Mouse (Mus musculus) myocyte (in vitro differentiated cells): ENCODE data around the gene Rab5c. TPM values are rescaled to one million over a fixed set of nuclear protein-coding genes. Genes with fewer than 3 reads are reported as not detected.

Experiments
- H3K27me3 ChIP-seq: one replicate; pipeline ENCODE4 v1.6.1; 2011; ENCODE audit not compliant: control insufficient read depth, insufficient read depth, insufficient read length
- H3K36me3 ChIP-seq: one replicate; pipeline ENCODE4 v1.6.1; 2011; ENCODE audit not compliant: control insufficient read depth, insufficient read depth
- H3K4me2 ChIP-seq: one replicate; pipeline ENCODE4 v1.6.1; 2011; ENCODE audit warnings: low read depth, control low read depth
- H3K4me3 ChIP-seq: one replicate; pipeline ENCODE4 v1.5.1; 2011; ENCODE audit warnings: mild to moderate bottlenecking, control low read depth, moderate library complexity
- H3K79me2 ChIP-seq: one replicate; pipeline ENCODE4 v1.6.1; 2011; ENCODE audit not compliant: control insufficient read depth, insufficient read depth
- H3ac ChIP-seq: one replicate; pipeline ENCODE4 v1.6.1; 2011; ENCODE audit not compliant: control insufficient read depth, insufficient read length
- CEBPB ChIP-seq: IDR thresholded peaks from 2 replicates; pipeline ENCODE4 v1.6.1; 2011; ENCODE audit warnings: mild to moderate bottlenecking, moderate library complexity; ENCODE audit not compliant: poor library complexity, insufficient read depth, severe bottlenecking
- E2F4 ChIP-seq: IDR thresholded peaks from one replicate; pipeline ENCODE4 v1.6.1; 2011; ENCODE audit warnings: mild to moderate bottlenecking, control low read depth, moderate library complexity; ENCODE audit not compliant: insufficient read depth
- MAX ChIP-seq: IDR thresholded peaks from one replicate; pipeline ENCODE4 v1.6.1; 2011; ENCODE audit warnings: low read depth, mild to moderate bottlenecking, control low read depth
- MYOD1 ChIP-seq, 3 experiments: IDR thresholded peaks; one replicate each; pipeline ENCODE4 v1.6.1; 2011; ENCODE audit warnings: control low read depth in 2 of 3, low read depth in 2 of 3, mild to moderate bottlenecking in 2 of 3, moderate library complexity in 1 of 3; ENCODE audit not compliant: insufficient read length in 2 of 3, control insufficient read depth in 1 of 3
- MYOG ChIP-seq, 3 experiments: IDR thresholded peaks; one replicate each; pipeline ENCODE4 v1.6.1; 2011; ENCODE audit warnings: control low read depth in 2 of 3, low read depth in 2 of 3, mild to moderate bottlenecking in 2 of 3; ENCODE audit not compliant: insufficient read length in 2 of 3, control insufficient read depth in 1 of 3, insufficient read depth in 1 of 3
- POLR2A ChIP-seq: IDR thresholded peaks from one replicate; pipeline ENCODE4 v1.6.1; 2011; ENCODE audit warnings: low read depth, mild to moderate bottlenecking, control low read depth, moderate library complexity; ENCODE audit not compliant: insufficient read length
- POLR2AphosphoS2 ChIP-seq: IDR thresholded peaks from one replicate; pipeline ENCODE4 v1.6.1; 2011; ENCODE audit warnings: low read depth, control low read depth; ENCODE audit not compliant: insufficient read length
- REST ChIP-seq: IDR thresholded peaks from one replicate; pipeline ENCODE4 v1.6.1; 2011; ENCODE audit warnings: mild to moderate bottlenecking, control low read depth, moderate library complexity; ENCODE audit not compliant: insufficient read depth, insufficient read length
- SRF ChIP-seq: IDR thresholded peaks from one replicate; pipeline ENCODE4 v1.6.1; 2011; ENCODE audit warnings: low read depth; ENCODE audit not compliant: control insufficient read depth, insufficient read length
- TCF12 ChIP-seq: IDR thresholded peaks from one replicate; pipeline ENCODE4 v1.6.1; 2011; ENCODE audit warnings: mild to moderate bottlenecking, control low read depth; ENCODE audit not compliant: poor library complexity, insufficient read depth, severe bottlenecking
- TCF3 ChIP-seq: IDR thresholded peaks from one replicate; pipeline ENCODE4 v1.6.1; 2011; ENCODE audit warnings: low read depth, control low read depth; ENCODE audit not compliant: insufficient read length
- USF1 ChIP-seq: IDR thresholded peaks from one replicate; pipeline ENCODE4 v1.6.1; 2011; ENCODE audit warnings: low read depth, mild to moderate bottlenecking, control low read depth, moderate library complexity
- polyA plus RNA-seq: library from polyadenylated mRNA; unstranded; fragments of >200 nt; fragmentation: generic; extraction: Trizol; gene quantifications from one replicate; pipeline ENCODE4 v1.2.1, GENCODE M21; 2012; ENCODE audit warnings: missing spikeins

Rab5c gene
- polyA plus RNA-seq, 1 experiment = 128 TPM

DNA sequence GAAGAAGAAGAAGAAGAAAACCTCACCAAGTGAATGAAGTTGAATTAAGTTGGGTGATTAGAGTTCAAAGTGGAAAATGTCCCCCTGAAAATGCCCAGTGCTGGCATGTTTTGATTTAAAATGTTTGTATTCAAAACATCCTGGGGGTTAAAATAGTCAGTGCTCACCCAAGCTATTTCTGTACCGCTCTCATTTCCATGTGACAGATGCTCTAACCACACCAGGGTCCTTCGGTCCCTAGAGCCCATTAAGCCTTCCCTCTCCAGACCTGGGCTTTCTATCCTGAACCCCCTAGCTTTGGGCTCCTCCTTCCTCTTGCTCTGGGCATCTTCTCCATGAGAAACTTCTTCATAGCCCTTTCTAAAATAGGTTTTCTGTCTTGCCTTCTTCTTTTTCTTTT is 53.9 kb downstream of the Rab5c start:
- Histone ChIP-seq H3K4me3 (no peak overlapping the region), H3K27me3 (no peaks in the 10 kb centered on the region), H3K79me2 (no peaks in the 10 kb centered on the region), H3ac (no peak overlapping the region), H3K4me2 (peak overlapping the region; percentile 30), H3K36me3 (no peaks in the 10 kb centered on the region)
- peak in 1 of 3 experiments; percentile 7 for TF ChIP-seq MYOD1 (IDR thresholded peaks at IDR 0.05; ENCODE audit: control insufficient read depth in 1 of 3, insufficient read length in 2 of 3, low read depth in 2 of 3)
- TF ChIP-seq TCF12 = no peak

DNA sequence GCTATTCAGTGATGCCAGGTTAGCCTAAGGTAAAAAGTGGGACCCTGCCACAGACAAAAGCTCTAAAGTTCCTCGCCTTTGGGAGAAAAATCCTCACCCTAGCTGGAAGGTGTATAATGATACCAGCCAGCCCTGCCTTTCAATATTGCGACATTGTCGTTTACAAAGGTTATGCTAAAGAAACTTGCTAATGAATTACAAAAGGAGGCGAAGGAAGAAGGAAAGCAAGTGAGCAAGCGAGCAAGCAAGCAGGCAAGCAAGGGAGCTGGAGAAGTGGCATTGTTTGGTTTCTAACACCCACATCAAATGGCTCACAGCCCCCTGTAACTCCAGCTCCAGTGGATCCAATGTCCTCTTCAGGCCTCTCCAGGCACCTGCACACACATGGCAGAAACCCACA is 55.5 kb downstream of the Rab5c start:
- H3ac ChIP-seq = no peak overlapping the region
- no peaks in the 10 kb centered on the region for H3K36me3 ChIP-seq
- TF ChIP-seq MAX = no peak
- no peak for TF ChIP-seq MYOD1 (IDR thresholded peaks at IDR 0.05; ENCODE audit: control insufficient read depth in 1 of 3, insufficient read length in 2 of 3, low read depth in 2 of 3)
- TF ChIP-seq CEBPB = no peak
- peak in 1 of 3 experiments; percentile 8 for TF ChIP-seq MYOG (IDR thresholded peaks at IDR 0.05; ENCODE audit: control insufficient read depth in 1 of 3, insufficient read depth in 1 of 3, insufficient read length in 2 of 3, low read depth in 2 of 3)
- TF ChIP-seq POLR2AphosphoS2 = no peak
- H3K27me3 ChIP-seq = no peaks in the 10 kb centered on the region
- peak overlapping the region; percentile 42 for H3K4me2 ChIP-seq
- no peaks in the 10 kb centered on the region for H3K79me2 ChIP-seq
- no peak overlapping the region for H3K4me3 ChIP-seq

DNA sequence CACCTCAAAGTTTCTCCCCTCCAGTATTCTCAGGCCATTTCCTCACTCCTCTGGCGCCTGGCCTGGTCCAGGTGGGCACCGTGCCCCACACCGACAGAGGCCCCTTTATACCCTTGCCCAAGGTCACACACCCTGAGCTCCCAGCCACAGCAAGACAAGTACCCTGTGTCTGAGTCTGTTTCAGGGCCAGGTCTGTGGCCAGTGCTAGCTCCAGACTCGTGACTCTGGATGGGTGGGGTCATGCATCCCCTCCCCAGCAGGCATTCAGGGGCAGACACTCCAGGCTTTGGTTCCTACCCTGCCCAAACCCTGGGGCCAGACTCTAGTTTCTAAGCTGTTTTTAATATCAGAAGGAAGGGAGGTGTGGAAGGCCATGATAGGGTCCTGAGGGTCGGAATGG is 56.2 kb downstream of the Rab5c start:
- H3K36me3 ChIP-seq = no peaks in the 10 kb centered on the region
- no peak overlapping the region for H3ac ChIP-seq
- no peaks in the 10 kb centered on the region for H3K27me3 ChIP-seq
- no peak overlapping the region for H3K4me3 ChIP-seq
- H3K79me2 ChIP-seq = no peaks in the 10 kb centered on the region
- no peak for TF ChIP-seq MYOG (IDR thresholded peaks at IDR 0.05; ENCODE audit: control insufficient read depth in 1 of 3, insufficient read depth in 1 of 3, insufficient read length in 2 of 3, low read depth in 2 of 3)
- no peak for TF ChIP-seq E2F4
- TF ChIP-seq SRF = no peak
- TF ChIP-seq TCF12 = no peak
- no peak for TF ChIP-seq MAX
- TF ChIP-seq REST = no peak
- TF ChIP-seq MYOD1 (IDR thresholded peaks at IDR 0.05; ENCODE audit: control insufficient read depth in 1 of 3, insufficient read length in 2 of 3, low read depth in 2 of 3) = no peak
- no peak for TF ChIP-seq TCF3
- no peak for TF ChIP-seq POLR2AphosphoS2
- TF ChIP-seq POLR2A = no peak
- TF ChIP-seq CEBPB = no peak
- no peak for TF ChIP-seq USF1
- H3K4me2 ChIP-seq = no peak overlapping the region

DNA sequence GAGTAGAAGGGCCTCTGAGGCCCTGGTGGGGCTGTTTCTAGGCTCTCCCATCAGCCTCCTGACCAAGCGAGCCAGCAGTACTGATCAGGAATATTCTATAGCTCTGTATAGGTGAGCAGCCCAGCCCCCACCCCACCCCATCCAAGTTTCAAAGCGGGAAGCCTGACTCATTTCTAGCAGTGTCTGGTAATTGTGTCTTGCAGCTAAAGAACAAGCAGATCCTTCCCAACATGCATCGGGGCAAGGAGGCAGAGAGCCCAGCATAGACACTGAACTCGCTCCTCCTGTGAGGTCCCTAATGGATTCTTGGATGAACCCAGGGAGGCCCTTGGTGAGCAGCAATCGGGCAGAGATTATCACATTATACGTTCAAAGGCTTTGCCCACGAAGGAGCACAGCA is 60.2 kb downstream of the Rab5c start:
- Histone ChIP-seq H3K4me2 (peak overlapping the region; percentile 50), H3K4me3 (no peak overlapping the region), H3K27me3 (peaks cover 18% of the 10 kb centered on the region), H3K36me3 (no peaks in the 10 kb centered on the region), H3K79me2 (no peaks in the 10 kb centered on the region), H3ac (no peak overlapping the region)
- TF ChIP-seq MYOD1 (IDR thresholded peaks at IDR 0.05; ENCODE audit: control insufficient read depth in 1 of 3, insufficient read length in 2 of 3, low read depth in 2 of 3) = no peak
- no peak for TF ChIP-seq POLR2A
- TF ChIP-seq SRF = no peak
- TF ChIP-seq TCF12 = no peak
- no peak for TF ChIP-seq POLR2AphosphoS2
- TF ChIP-seq E2F4 = no peak
- TF ChIP-seq REST = no peak
- no peak for TF ChIP-seq MYOG (IDR thresholded peaks at IDR 0.05; ENCODE audit: control insufficient read depth in 1 of 3, insufficient read depth in 1 of 3, insufficient read length in 2 of 3, low read depth in 2 of 3)
- TF ChIP-seq MAX = no peak
- no peak for TF ChIP-seq TCF3

DNA sequence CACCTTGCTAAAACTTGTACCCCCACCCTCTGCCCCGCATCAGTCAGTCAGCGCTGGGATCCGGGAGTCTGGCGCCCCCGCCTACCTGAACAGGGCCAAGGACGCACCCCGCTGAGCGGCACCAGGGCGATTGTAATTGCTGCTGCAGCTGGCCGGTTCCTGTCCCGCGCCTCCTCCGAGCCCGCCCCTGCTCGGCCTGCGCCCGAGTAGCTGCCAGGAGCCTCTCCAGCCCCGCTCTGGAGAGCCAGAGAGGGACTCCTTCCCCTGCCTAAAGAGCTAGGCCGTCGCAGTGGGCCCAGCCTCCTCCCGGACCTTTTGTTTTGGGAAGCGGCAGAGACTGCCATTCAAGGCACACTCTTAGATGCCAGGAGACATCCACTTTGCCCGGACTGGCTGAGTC is 64.8 kb downstream of the Rab5c start:
- H3K4me3 ChIP-seq = no peak overlapping the region
- TF ChIP-seq E2F4 (no peak), POLR2A (no peak), MYOD1 (IDR thresholded peaks at IDR 0.05; ENCODE audit: control insufficient read depth in 1 of 3, insufficient read length in 2 of 3, low read depth in 2 of 3) (peak in 1 of 3 experiments; percentile 29), MYOG (IDR thresholded peaks at IDR 0.05; ENCODE audit: control insufficient read depth in 1 of 3, insufficient read depth in 1 of 3, insufficient read length in 2 of 3, low read depth in 2 of 3) (no peak), REST (no peak)

DNA sequence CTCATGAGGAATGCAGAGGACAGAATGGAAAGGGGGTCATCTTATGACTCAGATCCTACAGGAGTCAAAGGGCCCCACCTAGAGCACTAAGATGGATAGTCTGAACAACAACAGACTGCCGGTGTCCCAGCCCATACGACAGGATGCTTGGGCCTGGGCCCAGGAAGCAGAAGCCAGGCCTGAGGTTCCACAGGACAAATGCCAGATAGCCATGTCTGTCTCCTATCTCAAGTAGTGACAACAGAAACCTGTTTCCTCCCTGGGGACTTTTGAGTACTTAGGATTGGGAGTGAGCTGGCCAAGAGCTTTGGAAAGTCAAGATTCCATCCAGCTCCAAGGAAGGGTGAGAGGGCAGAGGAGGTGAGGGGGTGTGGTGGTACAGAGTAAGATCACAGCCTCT is 66.1 kb downstream of the Rab5c start:
- Histone ChIP-seq H3K27me3 (peaks cover 35% of the 10 kb centered on the region), H3K36me3 (no peaks in the 10 kb centered on the region), H3K4me3 (no peak overlapping the region), H3K79me2 (no peaks in the 10 kb centered on the region), H3K4me2 (no peak overlapping the region), H3ac (no peak overlapping the region)
- TF ChIP-seq POLR2AphosphoS2 (no peak), REST (no peak), SRF (no peak), E2F4 (no peak)

More for the DNA sequence above, 64.8 kb downstream of the Rab5c start:
- Histone ChIP-seq H3ac (no peak overlapping the region), H3K27me3 (peaks cover 35% of the 10 kb centered on the region), H3K79me2 (no peaks in the 10 kb centered on the region), H3K36me3 (no peaks in the 10 kb centered on the region), H3K4me2 (no peak overlapping the region)
